In genomic region chr4:94732721-94733120, GRCm38 (mm10) we compare ENCODE assay signal across 30 mouse cellular contexts. TPM values are rescaled to one million over a fixed set of nuclear protein-coding genes. Genes with fewer than 3 reads are reported as not detected.
DNase-seq lines count a peak whose midpoint lies in the region; ATAC-seq and TF ChIP-seq lines count a peak whose summit lies in the region.
"Had no signal": no experiment of that assay in that cellular context is flagged by ENCODE, and none has a peak within 500 bp of the region (broad histone marks: within the 10 kb centered on the region; RNA-seq: fewer than 3 reads in every experiment).

No protein-coding gene starts in this region.

- H3K36me3 ChIP-seq in kidney, embryonic 16.5 days (ENCODE audit: insufficient read depth, low read length), result no peaks in the 10 kb centered on the region
- H3K36me3 ChIP-seq: heart, embryonic 10.5 days; hindbrain, embryonic 12.5 days; limb, embryonic 12.5 days; liver, embryonic 15.5 days; midbrain, embryonic 13.5 days; neural tube, embryonic 15.5 days had no signal

- no peaks in the 10 kb centered on the region for H3K4me1 ChIP-seq in kidney, embryonic 16.5 days (ENCODE audit: insufficient read depth, low read length)
- H3K4me1 ChIP-seq: hindbrain, embryonic 12.5 days; liver, embryonic 15.5 days; midbrain, embryonic 13.5 days; neural tube, embryonic 15.5 days had no signal

- peaks cover 5% of the 10 kb centered on the region; the same call in 1 of the 2 replicates for H3K9me3 ChIP-seq in kidney, embryonic 16.5 days (ENCODE audit: low read length)
- H3K9me3 ChIP-seq: heart, embryonic 10.5 days; hindbrain, embryonic 12.5 days; liver, embryonic 15.5 days; midbrain, embryonic 13.5 days had no signal

- ATAC-seq in kidney, embryonic 16.5 days (ENCODE audit: low FRiP score, low TSS enrichment), result no peak
- ATAC-seq in megakaryocyte-erythroid progenitor cell, adult 5-6 weeks (replicated peaks; ENCODE audit: low FRiP score, low TSS enrichment, poor library complexity, severe bottlenecking), result peak; percentile 47; the same call in 1 of the 2 replicates
- no peak for ATAC-seq in cerebellum, adult (ENCODE audit: insufficient number of reproducible peaks, low FRiP score, low TSS enrichment)
- ATAC-seq: activated CD4-positive, CD25-positive, alpha-beta regulatory T cell, adult 4 months; forebrain, postnatal 0 days; hindbrain, postnatal 0 days; intestine, embryonic 16.5 days; midbrain, embryonic 13.5 days had no signal

- H3K4me2 ChIP-seq in kidney, embryonic 16.5 days (replicated peaks; ENCODE audit: low read depth, low read length), result no peak overlapping the region
- H3K4me2 ChIP-seq: hindbrain, embryonic 12.5 days; limb, embryonic 12.5 days; liver, embryonic 15.5 days; midbrain, embryonic 13.5 days; neural tube, embryonic 15.5 days had no signal

- no peak overlapping the region for H3K9ac ChIP-seq in kidney, embryonic 16.5 days (replicated peaks; ENCODE audit: low read length)
- H3K9ac ChIP-seq: forebrain, postnatal 0 days; hindbrain, embryonic 12.5 days; limb, embryonic 12.5 days; liver, embryonic 15.5 days; midbrain, embryonic 13.5 days; neural tube, embryonic 15.5 days had no signal

- TF ChIP-seq CTCF in gastrocnemius, adult 2 months (IDR thresholded peaks at IDR 0.05), result no peak

- no peak overlapping the region for H3K4me3 ChIP-seq in gastrocnemius, adult 2 months
- no peak overlapping the region for H3K4me3 ChIP-seq in kidney, embryonic 16.5 days (ENCODE audit: low read length)
- H3K4me3 ChIP-seq: erythroblast, embryonic 14.5 days; heart, embryonic 10.5 days; hindbrain, embryonic 12.5 days; left cerebral cortex, adult 2 months; limb, embryonic 12.5 days; liver, embryonic 15.5 days; megakaryocyte, embryonic 14.5 days; midbrain, embryonic 13.5 days; neural tube, embryonic 15.5 days had no signal

- intact Hi-C loops in gastrocnemius, adult 2 months (cut with DNase I), result loop anchor here (10.0 kb wide), 1 partner anchor 48 kb away; no protein-coding TSS in a partner anchor
- intact Hi-C loops in gastrocnemius, postnatal 14 days (cut with DNase I; ENCODE audit: low total_unique reads), result no loop called here

- no peaks in the 10 kb centered on the region for H3K27me3 ChIP-seq in kidney, embryonic 16.5 days (ENCODE audit: insufficient read depth, low read length)
- H3K27me3 ChIP-seq: CH12.LX; hindbrain, embryonic 12.5 days; limb, embryonic 12.5 days; liver, embryonic 15.5 days; megakaryocyte, embryonic 14.5 days; midbrain, embryonic 13.5 days; neural tube, embryonic 15.5 days had no signal

- H3K27ac ChIP-seq in gastrocnemius, adult 2 months, result peak overlapping the region; percentile 1; the same call in 1 of the 2 replicates
- no peak overlapping the region for H3K27ac ChIP-seq in kidney, embryonic 16.5 days (ENCODE audit: low read length)
- H3K27ac ChIP-seq: heart, embryonic 10.5 days; hindbrain, embryonic 12.5 days; hindbrain, postnatal 0 days; left cerebral cortex, adult 2 months; limb, embryonic 12.5 days; liver, embryonic 15.5 days; midbrain, embryonic 13.5 days; neural tube, embryonic 15.5 days had no signal

- DNase-seq in gastrocnemius, adult 2 months, result no peak
- no peak for DNase-seq in gastrocnemius, postnatal 14 days
- DNase-seq in kidney, postnatal 14 days, result peak; percentile 43
- DNase-seq in lung, postnatal 10 days, result peak; percentile 63
- DNase-seq: adrenal gland, adult 2 months; adrenal gland, postnatal 36 days; cerebellum, adult 2 months; cerebellum, postnatal 14 days; forebrain, postnatal 0 days; gastrocnemius, postnatal 10 days; heart, postnatal 36 days; retina, postnatal 1 day; right cerebral cortex, postnatal 14 days; thymus, postnatal 4 days had no signal

RNA-seq across cellular contexts. Expression of gene Tek, which starts 6.4 kb away (rescaled TPM):
- total RNA-seq in gastrocnemius, adult 2 months (2021), result 10 to 100 TPM; 14.4 to 17.0 TPM
- total RNA-seq in gastrocnemius, postnatal 14 days (2021), result 10 to 100 TPM; 22.5 to 25.3 TPM
- polyA plus RNA-seq in kidney, embryonic 16.5 days (2015; fragmentation: Nextera tagmentation; extraction: Ambion mirVana), result 41.3 and 44.3 TPM in 2 replicates
- total RNA-seq in megakaryocyte-erythroid progenitor cell, adult 5-6 weeks (2014; fragmentation: Nextera tagmentation), result 0.46 and 4.6 TPM in 2 replicates
- total RNA-seq in megakaryocyte-erythroid progenitor cell, adult 5-6 weeks (2017), result 2.0 and 9.5 TPM in 2 replicates
- polyA plus RNA-seq: activated CD4-positive, CD25-positive, alpha-beta regulatory T cell, adult 4 months; erythroblast, embryonic 14.5 days had no signal

Comparison
In these comparisons a context has a peak if more than half of its experiments do, and no peak if none do; other contexts are left out.
1. DNase-seq: peak in kidney, postnatal 14 days (single experiment) and lung, postnatal 10 days (single experiment); none in gastrocnemius, adult 2 months (single experiment) and gastrocnemius, postnatal 14 days (single experiment).